Mouse (Mus musculus) splenic B cell, adult 2 months (primary cell): ENCODE results near the gene Nfatc2.

Source experiments
- DNase-seq: peaks from one replicate; pipeline ENCODE4 v3.0.0-alpha.2; 2011; ENCODE audit warnings: low read depth, low spot score
- H3K27me3 ChIP-seq: 2 replicates; pipeline ENCODE4 v1.6.1; 2012; ENCODE audit warnings: mild to moderate bottlenecking, low read length, moderate library complexity, mixed read lengths; ENCODE audit not compliant: control insufficient read depth, poor library complexity, insufficient read depth, severe bottlenecking
- H3K36me3 ChIP-seq: 2 replicates; pipeline ENCODE4 v1.6.1; 2012; ENCODE audit warnings: mild to moderate bottlenecking, low read length, moderate library complexity, mixed read lengths; ENCODE audit not compliant: control insufficient read depth, poor library complexity, insufficient read depth, severe bottlenecking

The Nfatc2 gene

DNA sequence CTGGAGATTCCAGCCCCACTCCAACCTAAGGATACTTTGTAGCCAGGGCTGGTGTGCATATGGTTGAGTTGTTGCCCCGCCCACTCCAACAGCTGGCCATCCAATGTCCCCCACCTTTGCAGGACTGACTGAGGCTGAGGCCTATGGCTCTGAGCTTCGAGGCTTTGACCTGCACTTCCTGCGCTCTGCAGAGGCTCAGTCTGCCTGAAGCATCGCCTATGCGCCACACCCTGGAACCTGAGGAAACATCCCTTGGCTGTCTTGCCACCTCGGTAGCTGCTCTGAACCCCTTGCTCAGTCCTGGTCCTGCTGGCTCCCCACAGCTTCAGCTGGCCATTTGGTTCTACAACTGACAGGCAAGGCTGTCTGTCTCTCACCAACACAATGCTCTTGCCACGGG is 24.1 kb downstream of the Nfatc2 start:
- Histone ChIP-seq H3K27me3 (no peaks in the 10 kb centered on the region), H3K36me3 (no peaks in the 10 kb centered on the region)
- DNase-seq, result no peak

DNA sequence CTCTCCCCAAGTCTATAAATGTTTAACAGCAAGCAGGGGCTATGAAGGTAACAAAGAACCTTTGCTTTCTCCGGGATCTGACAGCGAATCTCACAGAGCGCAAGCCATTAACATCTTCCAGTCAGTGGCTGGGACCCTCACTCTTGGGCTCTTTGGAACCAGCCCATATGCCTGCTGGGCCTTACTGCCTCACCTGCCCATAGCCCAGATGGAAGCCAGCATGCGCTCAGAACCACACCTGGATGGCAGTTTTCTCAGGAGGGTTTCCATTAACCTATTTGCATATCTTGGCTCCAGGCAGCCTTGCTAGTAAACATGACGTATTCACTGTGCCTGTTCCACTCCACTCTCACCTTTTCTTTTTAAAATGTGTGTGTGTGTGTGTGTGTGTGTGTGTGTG is 25.6 kb downstream of the Nfatc2 start:
- no peaks in the 10 kb centered on the region for H3K27me3 ChIP-seq
- no peak for DNase-seq
- H3K36me3 ChIP-seq, result peaks cover 2% of the 10 kb centered on the region; the same call in 1 of the 2 replicates

DNA sequence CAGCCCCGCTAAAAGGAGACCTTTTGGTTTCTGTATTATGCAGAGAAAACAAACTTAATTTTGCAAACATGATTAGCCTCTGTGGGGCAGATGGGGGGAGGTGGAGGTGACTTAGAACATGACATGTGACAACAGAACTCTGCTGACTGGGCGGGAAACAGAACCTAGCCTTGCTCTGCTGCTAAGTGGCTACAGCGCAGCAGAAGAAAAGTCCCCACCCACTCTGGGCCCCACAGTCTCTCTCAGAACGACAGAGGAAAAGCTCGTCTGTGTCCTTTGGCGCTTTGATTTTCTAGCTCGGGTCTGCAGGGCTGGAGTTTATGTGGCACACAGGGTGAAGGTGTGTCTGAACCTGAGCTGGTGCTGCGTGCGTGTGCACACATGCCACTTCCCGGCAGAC is 26.5 kb downstream of the Nfatc2 start:
- DNase-seq, result no peak
- no peaks in the 10 kb centered on the region for H3K27me3 ChIP-seq
- H3K36me3 ChIP-seq, result peaks cover 2% of the 10 kb centered on the region; the same call in 1 of the 2 replicates

DNA sequence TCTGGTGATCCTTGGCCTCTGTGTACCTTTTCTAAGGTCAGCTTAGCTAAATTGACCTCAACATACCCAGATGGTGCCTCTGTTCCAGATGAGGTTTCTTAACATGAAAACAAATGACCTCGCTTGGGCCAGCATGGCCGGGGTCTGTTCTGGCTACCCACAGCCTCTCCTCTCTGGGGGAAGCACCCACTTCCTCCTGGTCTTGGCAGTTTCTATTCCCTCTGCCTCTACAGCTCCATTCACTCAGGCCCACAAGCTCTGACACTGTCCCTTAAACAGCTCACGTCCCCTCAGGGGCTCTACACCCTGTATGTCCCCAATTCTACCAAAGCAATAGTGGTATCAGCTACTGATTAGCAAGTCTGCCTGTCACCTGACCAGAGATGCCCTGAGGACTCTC is 27.6 kb downstream of the Nfatc2 start:
- DNase-seq, result no peak
- Histone ChIP-seq H3K36me3 (peaks cover 2% of the 10 kb centered on the region; the same call in 1 of the 2 replicates), H3K27me3 (no peaks in the 10 kb centered on the region)

DNA sequence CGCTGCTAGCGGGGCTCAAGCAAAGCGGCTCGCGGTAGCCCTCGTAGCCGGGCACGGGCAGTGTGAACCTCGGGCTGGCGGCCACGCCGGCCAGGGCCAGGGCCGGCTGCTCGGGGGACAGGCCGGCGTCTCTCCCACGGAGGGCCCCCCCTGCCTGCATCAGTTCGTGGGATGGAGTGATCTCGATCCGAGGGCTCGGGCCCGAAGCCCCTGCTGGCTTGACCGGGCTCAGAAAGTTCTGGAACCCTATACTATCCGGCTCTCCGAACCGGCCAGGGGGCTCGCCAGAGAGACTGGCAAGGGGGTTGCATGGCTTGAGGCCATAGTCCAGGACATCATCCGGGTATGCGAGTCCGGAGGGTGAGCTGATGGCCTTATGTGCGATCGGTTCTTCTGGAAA is 30.2 kb downstream of the Nfatc2 start:
- no peak for DNase-seq
- peaks cover 2% of the 10 kb centered on the region for H3K36me3 ChIP-seq
- no peaks in the 10 kb centered on the region for H3K27me3 ChIP-seq

DNA sequence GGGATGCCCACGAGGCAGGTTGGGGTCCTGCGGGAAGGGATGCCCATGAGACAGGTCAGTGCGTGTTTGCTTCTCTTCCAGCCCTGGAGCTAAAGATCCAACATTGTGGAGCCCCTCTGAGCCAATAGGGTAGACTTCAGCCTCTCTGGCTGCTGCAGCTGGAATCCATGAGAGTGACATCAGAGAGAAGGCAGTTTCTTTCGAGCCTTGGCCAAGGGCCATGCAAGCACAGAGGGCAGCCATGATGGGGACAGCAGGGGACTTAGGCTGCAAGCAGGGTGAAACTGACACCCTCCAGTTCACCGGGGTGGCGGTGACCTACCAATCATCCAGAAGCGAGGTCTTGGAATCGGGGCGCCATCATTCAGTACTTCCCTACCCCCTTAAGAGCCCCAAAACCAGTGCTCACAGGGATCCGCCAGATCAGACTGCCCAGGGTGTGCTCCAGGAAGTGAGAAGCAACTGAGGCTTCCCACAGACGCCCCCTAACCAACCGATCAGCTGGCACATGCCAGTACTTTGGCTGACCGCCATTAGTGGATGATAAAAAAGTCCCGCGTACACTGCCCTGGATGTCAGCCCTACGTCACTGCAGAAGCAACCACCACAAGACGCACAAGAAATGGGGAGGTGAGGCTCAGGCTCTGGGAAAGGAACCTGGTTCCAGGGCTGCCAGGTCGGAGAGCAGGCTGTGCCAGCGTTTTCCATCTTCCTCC is 35.8 kb downstream of the Nfatc2 start:
- no peaks in the 10 kb centered on the region; the same call in 1 of the 2 replicates for H3K27me3 ChIP-seq
- H3K36me3 ChIP-seq, result no peaks in the 10 kb centered on the region; the same call in 1 of the 2 replicates
- no peak for DNase-seq

DNA sequence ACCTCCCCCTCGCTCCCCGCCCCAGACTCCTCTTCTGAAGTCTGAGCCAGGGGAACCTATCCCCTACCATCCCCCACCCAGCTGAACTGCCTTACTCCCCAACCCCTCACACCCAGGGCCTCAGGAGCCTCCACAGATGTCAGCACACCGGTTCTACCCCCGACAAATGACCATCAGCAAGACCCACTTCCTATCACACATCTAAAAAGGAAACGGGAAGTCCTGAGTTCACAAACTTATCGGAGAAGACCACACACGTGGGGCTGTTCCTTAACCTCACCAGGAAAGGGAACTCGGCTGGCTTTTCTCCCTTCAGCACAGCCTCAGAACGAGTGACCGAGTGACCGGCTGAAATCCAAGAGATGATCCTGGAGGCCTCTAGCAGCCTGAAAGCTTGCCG is 38.3 kb downstream of the Nfatc2 start:
- H3K36me3 ChIP-seq, result no peaks in the 10 kb centered on the region; the same call in 1 of the 2 replicates
- H3K27me3 ChIP-seq, result no peaks in the 10 kb centered on the region; the same call in 1 of the 2 replicates
- no peak for DNase-seq

DNA sequence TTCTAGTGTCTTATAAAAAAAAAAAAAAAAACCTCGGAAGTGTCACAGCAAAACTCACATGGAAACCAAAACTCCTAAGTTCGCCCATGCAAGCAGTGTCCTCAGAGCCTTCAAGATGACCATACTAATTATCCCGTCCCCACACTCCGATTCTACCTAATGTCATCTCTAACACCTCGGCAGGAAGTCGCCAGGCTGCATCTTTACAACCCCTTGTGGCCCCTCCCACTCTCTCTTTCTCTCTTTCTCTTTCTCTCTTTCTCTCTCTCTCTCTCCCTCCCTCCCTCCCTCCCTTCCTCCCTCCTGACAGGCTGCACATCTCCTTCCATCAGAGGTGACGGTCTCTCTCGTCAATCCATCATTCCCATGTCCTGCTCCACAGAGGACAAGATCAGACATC is 44.4 kb downstream of the Nfatc2 start:
- DNase-seq, result no peak
- Histone ChIP-seq H3K27me3 (no peaks in the 10 kb centered on the region), H3K36me3 (no peaks in the 10 kb centered on the region)

DNA sequence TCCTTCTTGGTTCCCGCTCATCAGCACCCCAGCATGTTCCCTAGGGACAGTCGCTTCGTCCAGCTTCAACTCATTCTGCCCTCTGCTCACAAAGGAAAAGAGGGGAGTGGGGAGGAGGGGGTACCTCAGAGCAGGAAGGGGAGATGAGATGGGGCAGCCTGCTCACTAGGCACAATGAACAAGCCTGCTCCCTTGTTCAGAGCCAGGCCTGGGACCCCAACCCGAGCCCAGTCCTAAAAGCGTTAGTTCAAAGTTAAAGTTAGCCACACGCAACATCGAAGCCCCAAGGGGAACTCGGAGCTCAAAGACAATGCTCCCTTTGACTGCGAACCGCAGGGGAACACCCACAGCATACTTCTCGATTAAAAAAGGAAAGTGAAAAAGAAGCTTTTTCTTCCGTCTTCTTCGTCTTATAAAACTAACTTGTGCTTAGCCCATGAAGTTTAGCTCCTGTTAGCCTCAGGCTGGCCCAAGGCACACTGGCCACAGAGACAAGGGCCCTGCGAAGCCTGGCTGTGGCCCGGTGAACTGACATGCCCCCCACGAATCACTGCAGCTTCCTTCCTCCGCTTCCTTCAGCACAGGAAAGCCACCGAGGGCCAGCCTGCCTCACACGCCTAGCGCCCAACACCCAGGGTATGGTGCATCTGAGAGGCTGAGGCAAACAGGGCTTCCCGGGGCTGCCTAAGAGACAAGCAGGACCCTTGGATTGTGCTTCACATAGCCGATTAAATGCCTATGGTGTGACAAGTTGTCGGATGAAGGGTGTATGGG is 45.4 kb downstream of the Nfatc2 start:
- Histone ChIP-seq H3K36me3 (no peaks in the 10 kb centered on the region), H3K27me3 (no peaks in the 10 kb centered on the region)
- peak; percentile 53 for DNase-seq

DNA sequence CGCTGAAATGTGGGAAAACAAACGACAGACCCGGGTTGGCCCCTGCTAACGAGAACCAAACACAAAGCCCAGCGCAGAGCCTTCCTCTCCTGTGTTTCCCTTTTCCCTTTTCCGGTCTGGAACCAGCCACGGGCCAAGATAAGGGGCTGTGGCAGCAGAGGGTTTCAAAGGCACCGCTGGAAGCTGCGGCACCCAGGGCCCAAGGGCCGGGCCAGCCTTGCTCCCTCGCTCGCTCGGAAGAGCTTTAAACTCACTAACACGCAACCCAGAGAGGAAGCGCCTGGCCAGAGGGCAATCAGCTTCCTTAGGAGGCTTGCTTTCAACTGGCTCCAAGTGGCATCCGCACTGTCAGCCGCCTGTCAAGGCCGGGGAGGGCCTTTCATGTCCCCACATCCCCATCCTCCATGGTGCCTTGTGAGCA is 47.9 kb downstream of the Nfatc2 start:
- no peaks in the 10 kb centered on the region for H3K36me3 ChIP-seq
- no peaks in the 10 kb centered on the region for H3K27me3 ChIP-seq
- DNase-seq, result no peak

DNA sequence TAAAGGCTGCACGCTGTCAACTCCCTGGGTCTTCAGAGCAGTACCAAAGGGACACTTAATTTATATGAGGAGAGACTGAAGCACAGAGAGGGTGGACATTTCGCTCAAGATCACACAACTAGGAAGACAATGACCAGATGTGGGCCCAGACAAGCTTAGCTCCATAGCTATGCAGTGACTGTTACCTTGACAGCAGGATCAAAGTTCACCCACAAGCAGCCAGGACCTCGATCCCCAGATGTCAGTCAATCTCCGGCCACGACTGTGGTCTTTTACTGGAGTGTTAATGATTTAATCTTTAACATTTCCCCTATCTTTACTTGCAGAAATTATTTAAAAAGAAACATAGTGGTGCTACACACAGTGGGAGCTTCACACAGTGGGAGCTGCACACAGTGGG is 49.1 kb downstream of the Nfatc2 start:
- Histone ChIP-seq H3K36me3 (no peaks in the 10 kb centered on the region), H3K27me3 (no peaks in the 10 kb centered on the region)
- DNase-seq, result no peak

DNA sequence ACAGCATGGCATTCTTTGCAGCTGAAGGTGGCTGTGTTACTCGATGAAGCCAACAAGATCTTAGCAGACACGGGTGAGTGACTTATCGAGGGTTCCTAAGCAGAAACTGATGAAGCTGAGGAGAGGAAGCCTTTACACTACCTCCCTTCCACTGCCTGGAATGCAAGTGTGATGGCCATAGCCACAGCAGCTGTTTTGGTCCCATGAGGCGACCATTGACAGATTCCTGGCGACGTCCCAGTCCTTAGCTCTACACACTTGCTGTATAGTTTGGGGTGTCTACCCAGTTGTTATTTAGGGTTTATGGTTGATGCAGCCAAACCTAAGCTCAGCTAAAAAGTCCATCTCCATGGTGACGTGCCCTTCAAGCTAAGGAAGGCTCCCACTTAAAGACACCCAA is 50.2 kb downstream of the Nfatc2 start:
- no peak for DNase-seq

DNA sequence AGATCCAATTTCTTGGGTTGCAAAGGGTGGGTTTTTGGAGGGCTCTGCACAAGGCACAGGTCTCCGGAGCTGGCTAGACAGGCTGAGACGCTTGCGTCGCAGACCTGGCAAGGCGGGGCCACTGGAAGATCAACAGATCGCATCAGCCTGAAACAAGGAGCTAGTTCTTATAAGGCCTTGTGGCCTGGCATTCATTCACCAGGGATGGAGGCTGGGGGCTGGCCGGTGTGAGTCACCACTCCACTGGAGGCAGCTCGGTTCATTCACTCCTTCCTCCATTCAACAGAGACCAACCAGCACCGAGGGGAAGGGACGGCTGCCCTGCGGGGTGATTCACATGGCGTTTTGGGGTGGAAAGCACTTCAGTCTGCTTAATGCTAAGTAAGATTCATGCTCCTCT is 52.1 kb downstream of the Nfatc2 start:
- no peaks in the 10 kb centered on the region for H3K27me3 ChIP-seq
- no peak for DNase-seq
- H3K36me3 ChIP-seq, result no peaks in the 10 kb centered on the region

More for the DNA sequence above, 50.2 kb downstream of the Nfatc2 start:
- no peaks in the 10 kb centered on the region for H3K27me3 ChIP-seq
- H3K36me3 ChIP-seq, result no peaks in the 10 kb centered on the region

DNA sequence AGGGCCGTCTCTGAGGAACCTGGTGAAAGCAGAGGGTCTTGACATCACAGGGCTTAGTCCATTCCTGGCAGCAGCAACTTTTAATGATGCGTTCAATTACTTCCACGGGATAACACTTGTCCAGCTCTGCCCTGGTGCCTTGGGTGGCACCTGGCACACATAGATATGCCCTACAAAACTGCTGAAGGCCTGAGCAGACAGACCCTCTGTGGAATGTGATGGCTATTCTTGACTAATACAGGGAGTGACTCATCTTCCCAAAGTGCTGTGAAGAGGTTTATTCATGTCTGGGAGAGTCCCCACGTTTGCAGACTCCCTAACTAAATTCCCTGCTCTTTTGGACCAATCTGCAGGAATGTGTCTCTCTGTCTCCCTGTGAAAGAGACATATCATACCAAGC is 53.4 kb downstream of the Nfatc2 start:
- H3K27me3 ChIP-seq, result no peaks in the 10 kb centered on the region
- DNase-seq, result no peak
- no peaks in the 10 kb centered on the region for H3K36me3 ChIP-seq

DNA sequence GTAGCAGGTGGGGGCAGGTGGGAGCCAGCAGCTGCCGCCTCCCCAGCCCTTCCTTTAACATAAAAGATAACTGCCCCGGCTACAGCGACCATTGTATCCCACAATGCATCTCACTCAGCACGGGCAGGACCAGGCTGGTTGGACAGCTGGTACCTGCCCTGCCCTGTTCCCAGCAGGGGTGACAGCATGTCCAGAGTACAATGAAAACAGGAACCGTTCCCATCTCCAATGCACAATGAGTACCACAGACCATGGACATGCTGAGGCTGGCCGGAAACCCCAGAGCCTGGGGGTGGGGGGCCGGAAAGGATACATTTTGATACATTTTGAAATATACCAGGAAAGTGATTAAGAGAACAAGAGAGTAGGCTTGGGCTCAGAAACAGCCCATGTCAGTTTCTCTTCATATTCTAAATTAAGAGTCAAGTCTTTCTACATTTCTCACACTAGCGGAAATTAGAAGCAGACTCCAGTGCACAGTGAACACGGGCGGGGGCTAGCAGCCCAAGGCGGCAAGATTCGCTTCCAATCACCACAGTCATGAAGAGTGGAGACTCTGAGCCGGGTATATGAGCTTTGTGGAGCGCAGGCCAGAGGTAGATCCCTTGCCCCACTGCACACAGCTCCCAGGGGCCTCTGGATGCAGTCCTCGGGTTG is 55.4 kb downstream of the Nfatc2 start:
- no peaks in the 10 kb centered on the region for H3K27me3 ChIP-seq
- H3K36me3 ChIP-seq, result no peaks in the 10 kb centered on the region
- DNase-seq, result no peak
